Mouse (Mus musculus) megakaryocyte, embryonic 14.5 days (primary cell): ENCODE measurements at regions not wholly inside any gene's neighbourhood (a gene's known extent, or its start where the extent isn't known, plus 50 kb on each side); places are given as distances from the start of the nearest gene placed in this dataset.

Experiments
- H3K27me3 ChIP-seq: replicated peaks from 2 replicates; pipeline ENCODE3; 2012; ENCODE audit warnings: inconsistent platforms
- H3K36me3 ChIP-seq: replicated peaks from 2 replicates; pipeline ENCODE3; 2012; ENCODE audit warnings: low read length, inconsistent platforms, mixed read lengths
- H3K4me1 ChIP-seq: 2 replicates; pipeline ENCODE4 v1.6.1; 2012; ENCODE audit warnings: inconsistent platforms
- H3K4me3 ChIP-seq: replicated peaks from 2 replicates; pipeline ENCODE3; 2012; ENCODE audit warnings: moderate library complexity, mild to moderate bottlenecking, inconsistent platforms
- H3K9me3 ChIP-seq: 2 replicates; pipeline ENCODE4 v1.6.1; 2012; ENCODE audit warnings: inconsistent platforms
- FLI1 ChIP-seq: IDR thresholded peaks from 2 replicates; pipeline ENCODE4 v1.6.1; 2012; ENCODE audit warnings: low read length, inconsistent platforms, mixed read lengths
- GATA1 ChIP-seq: IDR thresholded peaks from 3 replicates; pipeline ENCODE4 v1.6.1; 2012; ENCODE audit warnings: mixed read lengths, low read length, inconsistent platforms, borderline replicate concordance

- H3K36me3 ChIP-seq = no peaks in the 10 kb centered on the region
- no peak for TF ChIP-seq GATA1
- TF ChIP-seq FLI1 = no peak
- peaks cover 11% of the 10 kb centered on the region; the same call in 1 of the 2 replicates for H3K9me3 ChIP-seq
- H3K4me1 ChIP-seq = no peaks in the 10 kb centered on the region
- no peak overlapping the region for H3K4me3 ChIP-seq
- H3K27me3 ChIP-seq = peaks cover 58% of the 10 kb centered on the region
Measured at GRCm38 (mm10) chr9:61781469-61781868, 132.9 kb downstream of the Rplp1 start.

GRCm38 (mm10) chr9:61780186-61780939 is 134.0 kb downstream of the Rplp1 start:
- H3K36me3 ChIP-seq = no peaks in the 10 kb centered on the region
- H3K4me3 ChIP-seq = no peak overlapping the region
- peaks cover 11% of the 10 kb centered on the region; the same call in 1 of the 2 replicates for H3K9me3 ChIP-seq
- H3K4me1 ChIP-seq = no peaks in the 10 kb centered on the region
- H3K27me3 ChIP-seq = peaks cover 54% of the 10 kb centered on the region
- TF ChIP-seq FLI1 (no peak), GATA1 (no peak)

GRCm38 (mm10) chr9:61779165-61779564 is 135.2 kb downstream of the Rplp1 start:
- Histone ChIP-seq H3K4me3 (no peak overlapping the region), H3K36me3 (no peaks in the 10 kb centered on the region), H3K27me3 (peaks cover 47% of the 10 kb centered on the region), H3K9me3 (peaks cover 11% of the 10 kb centered on the region; the same call in 1 of the 2 replicates), H3K4me1 (no peaks in the 10 kb centered on the region)
- TF ChIP-seq FLI1 = no peak
- TF ChIP-seq GATA1 = no peak

- no peak overlapping the region for H3K4me3 ChIP-seq
- H3K4me1 ChIP-seq = no peaks in the 10 kb centered on the region
- H3K27me3 ChIP-seq = peaks cover 45% of the 10 kb centered on the region
- TF ChIP-seq GATA1 (no peak), FLI1 (no peak)
- H3K9me3 ChIP-seq = peaks cover 11% of the 10 kb centered on the region; the same call in 1 of the 2 replicates
- no peaks in the 10 kb centered on the region for H3K36me3 ChIP-seq
Measured at GRCm38 (mm10) chr9:61776446-61776845, 137.9 kb downstream of the Rplp1 start.

- Histone ChIP-seq H3K9me3 (no peaks in the 10 kb centered on the region), H3K4me1 (no peaks in the 10 kb centered on the region; the same call in 1 of the 2 replicates), H3K36me3 (no peaks in the 10 kb centered on the region), H3K27me3 (peaks cover 29% of the 10 kb centered on the region), H3K4me3 (no peak overlapping the region)
- TF ChIP-seq FLI1 (no peak), GATA1 (no peak)
Measured at GRCm38 (mm10) chr9:61770207-61770955, 144.0 kb downstream of the Rplp1 start.

- Histone ChIP-seq H3K36me3 (no peaks in the 10 kb centered on the region), H3K4me3 (no peak overlapping the region), H3K9me3 (no peaks in the 10 kb centered on the region; the same call in 1 of the 2 replicates), H3K4me1 (no peaks in the 10 kb centered on the region; the same call in 1 of the 2 replicates), H3K27me3 (peaks cover 43% of the 10 kb centered on the region)
- TF ChIP-seq GATA1 (no peak), FLI1 (no peak)
Measured at GRCm38 (mm10) chr9:61766187-61766586, 148.2 kb downstream of the Rplp1 start.

- Histone ChIP-seq H3K27me3 (peaks cover 46% of the 10 kb centered on the region), H3K36me3 (no peaks in the 10 kb centered on the region), H3K4me1 (no peaks in the 10 kb centered on the region; the same call in 1 of the 2 replicates), H3K9me3 (no peaks in the 10 kb centered on the region; the same call in 1 of the 2 replicates), H3K4me3 (no peak overlapping the region)
- TF ChIP-seq GATA1 (no peak), FLI1 (no peak)
Measured at GRCm38 (mm10) chr9:61765366-61765765, 149.0 kb downstream of the Rplp1 start.

GRCm38 (mm10) chr9:61757806-61758205 is 156.5 kb downstream of the Rplp1 start:
- Histone ChIP-seq H3K36me3 (no peaks in the 10 kb centered on the region), H3K27me3 (peaks cover 73% of the 10 kb centered on the region), H3K9me3 (no peaks in the 10 kb centered on the region; the same call in 1 of the 2 replicates), H3K4me3 (no peak overlapping the region), H3K4me1 (no peaks in the 10 kb centered on the region)
- TF ChIP-seq GATA1 (no peak), FLI1 (no peak)

GRCm38 (mm10) chr9:61756801-61757342 is 157.5 kb downstream of the Rplp1 start:
- Histone ChIP-seq H3K36me3 (no peaks in the 10 kb centered on the region), H3K9me3 (no peaks in the 10 kb centered on the region), H3K4me1 (no peaks in the 10 kb centered on the region), H3K4me3 (no peak overlapping the region), H3K27me3 (peaks cover 69% of the 10 kb centered on the region)
- TF ChIP-seq GATA1 (no peak), FLI1 (no peak)
